Mouse (Mus musculus): ENCODE results near the gene Mpzl3. TPM values are rescaled to one million over a fixed set of nuclear protein-coding genes. Genes with fewer than 3 reads are reported as not detected.

Mpzl3 gene
- polyA plus RNA-seq, 1 experiment = 0.47 TPM

GRCm38 (mm10) chr9:45117741-45118431 lies 62.9 kb downstream of the Mpzl3 start, which contains the start of gene Scn2b:
Scn2b (plus strand) TSS chr9:45117782.
- H3K4me2 ChIP-seq (ENCODE audit: low read depth) = no peak within 1 kb of the TSS
- no peak within 1 kb of the TSS for H3K4me3 ChIP-seq
- H3K27me3 ChIP-seq (ENCODE audit: control insufficient read depth, insufficient read depth, insufficient read length) = peaks cover 52% of the 10 kb centered on the region
- H3K36me3 ChIP-seq (ENCODE audit: control insufficient read depth, insufficient read depth) = no peaks in the 10 kb centered on the region
- no peaks in the 10 kb centered on the region for H3K79me2 ChIP-seq (ENCODE audit: control insufficient read depth, insufficient read depth)
- TF ChIP-seq POLR2A (IDR thresholded peaks at IDR 0.05; ENCODE audit: insufficient read length, low read depth) (no peak), TCF12 (IDR thresholded peaks at IDR 0.05; ENCODE audit: insufficient read depth, poor library complexity, severe bottlenecking) (no peak), MYOG (IDR thresholded peaks at IDR 0.05; ENCODE audit: control insufficient read depth in 1 of 3, insufficient read depth in 1 of 3, insufficient read length in 2 of 3, low read depth in 2 of 3) (no peak), REST (IDR thresholded peaks at IDR 0.05; ENCODE audit: insufficient read depth, insufficient read length) (no peak), CEBPB (IDR thresholded peaks at IDR 0.05; ENCODE audit: insufficient read depth, poor library complexity, severe bottlenecking) (no peak), SRF (IDR thresholded peaks at IDR 0.05; ENCODE audit: control insufficient read depth, insufficient read length, low read depth) (no peak), MYOD1 (IDR thresholded peaks at IDR 0.05; ENCODE audit: control insufficient read depth in 1 of 3, insufficient read length in 2 of 3, low read depth in 2 of 3) (no peak), TCF3 (IDR thresholded peaks at IDR 0.05; ENCODE audit: insufficient read length, low read depth) (no peak)
- H3ac ChIP-seq (ENCODE audit: control insufficient read depth, insufficient read length) = no peak within 1 kb of the TSS

GRCm38 (mm10) chr9:45118552-45118951 lies 63.6 kb downstream of the Mpzl3 start:
- Histone ChIP-seq H3K27me3 (ENCODE audit: control insufficient read depth, insufficient read depth, insufficient read length) (peaks cover 52% of the 10 kb centered on the region), H3K4me3 (no peak overlapping the region), H3K36me3 (ENCODE audit: control insufficient read depth, insufficient read depth) (no peaks in the 10 kb centered on the region), H3K4me2 (ENCODE audit: low read depth) (no peak overlapping the region), H3ac (ENCODE audit: control insufficient read depth, insufficient read length) (no peak overlapping the region), H3K79me2 (ENCODE audit: control insufficient read depth, insufficient read depth) (no peaks in the 10 kb centered on the region)
- TF ChIP-seq TCF12 (IDR thresholded peaks at IDR 0.05; ENCODE audit: insufficient read depth, poor library complexity, severe bottlenecking) = no peak
- no peak for TF ChIP-seq CEBPB (IDR thresholded peaks at IDR 0.05; ENCODE audit: insufficient read depth, poor library complexity, severe bottlenecking)
- TF ChIP-seq POLR2A (IDR thresholded peaks at IDR 0.05; ENCODE audit: insufficient read length, low read depth) = no peak

- Histone ChIP-seq H3K36me3 (ENCODE audit: control insufficient read depth, insufficient read depth) (no peaks in the 10 kb centered on the region), H3K4me2 (ENCODE audit: low read depth) (no peak overlapping the region), H3K4me3 (no peak overlapping the region), H3K79me2 (ENCODE audit: control insufficient read depth, insufficient read depth) (no peaks in the 10 kb centered on the region), H3ac (ENCODE audit: control insufficient read depth, insufficient read length) (no peak overlapping the region), H3K27me3 (ENCODE audit: control insufficient read depth, insufficient read depth, insufficient read length) (peaks cover 51% of the 10 kb centered on the region)
- no peak for TF ChIP-seq REST (IDR thresholded peaks at IDR 0.05; ENCODE audit: insufficient read depth, insufficient read length)
- TF ChIP-seq USF1 (IDR thresholded peaks at IDR 0.05; ENCODE audit: low read depth) = no peak
- no peak for TF ChIP-seq TCF12 (IDR thresholded peaks at IDR 0.05; ENCODE audit: insufficient read depth, poor library complexity, severe bottlenecking)
- TF ChIP-seq POLR2A (IDR thresholded peaks at IDR 0.05; ENCODE audit: insufficient read length, low read depth) = no peak
- TF ChIP-seq MAX (IDR thresholded peaks at IDR 0.05; ENCODE audit: low read depth) = no peak
- TF ChIP-seq E2F4 (IDR thresholded peaks at IDR 0.05; ENCODE audit: insufficient read depth) = no peak
- TF ChIP-seq SRF (IDR thresholded peaks at IDR 0.05; ENCODE audit: control insufficient read depth, insufficient read length, low read depth) = no peak
- no peak for TF ChIP-seq POLR2AphosphoS2 (IDR thresholded peaks at IDR 0.05; ENCODE audit: insufficient read length, low read depth)
- no peak for TF ChIP-seq MYOG (IDR thresholded peaks at IDR 0.05; ENCODE audit: control insufficient read depth in 1 of 3, insufficient read depth in 1 of 3, insufficient read length in 2 of 3, low read depth in 2 of 3)
These were observed 64.4 kb downstream of the Mpzl3 start for GRCm38 (mm10) chr9:45119316-45119953.

- Histone ChIP-seq H3K36me3 (ENCODE audit: control insufficient read depth, insufficient read depth) (no peaks in the 10 kb centered on the region), H3K4me2 (ENCODE audit: low read depth) (no peak overlapping the region), H3ac (ENCODE audit: control insufficient read depth, insufficient read length) (no peak overlapping the region), H3K79me2 (ENCODE audit: control insufficient read depth, insufficient read depth) (no peaks in the 10 kb centered on the region), H3K4me3 (no peak overlapping the region), H3K27me3 (ENCODE audit: control insufficient read depth, insufficient read depth, insufficient read length) (peaks cover 52% of the 10 kb centered on the region)
- no peak for TF ChIP-seq POLR2A (IDR thresholded peaks at IDR 0.05; ENCODE audit: insufficient read length, low read depth)
- TF ChIP-seq USF1 (IDR thresholded peaks at IDR 0.05; ENCODE audit: low read depth) = no peak
These were observed 65.1 kb downstream of the Mpzl3 start for GRCm38 (mm10) chr9:45119954-45120530.

GRCm38 (mm10) chr9:45120567-45120966 lies 65.6 kb downstream of the Mpzl3 start:
- Histone ChIP-seq H3ac (ENCODE audit: control insufficient read depth, insufficient read length) (no peak overlapping the region), H3K27me3 (ENCODE audit: control insufficient read depth, insufficient read depth, insufficient read length) (peaks cover 56% of the 10 kb centered on the region)
- TF ChIP-seq POLR2AphosphoS2 (IDR thresholded peaks at IDR 0.05; ENCODE audit: insufficient read length, low read depth) = no peak
- TF ChIP-seq MAX (IDR thresholded peaks at IDR 0.05; ENCODE audit: low read depth) = no peak
- TF ChIP-seq MYOD1 (IDR thresholded peaks at IDR 0.05; ENCODE audit: control insufficient read depth in 1 of 3, insufficient read length in 2 of 3, low read depth in 2 of 3) = no peak
- no peak for TF ChIP-seq CEBPB (IDR thresholded peaks at IDR 0.05; ENCODE audit: insufficient read depth, poor library complexity, severe bottlenecking)

More at GRCm38 (mm10) chr9:45120567-45120966, 65.6 kb downstream of the Mpzl3 start:
- H3K36me3 ChIP-seq (ENCODE audit: control insufficient read depth, insufficient read depth) = no peaks in the 10 kb centered on the region
- H3K4me3 ChIP-seq = no peak overlapping the region
- no peaks in the 10 kb centered on the region for H3K79me2 ChIP-seq (ENCODE audit: control insufficient read depth, insufficient read depth)
- H3K4me2 ChIP-seq (ENCODE audit: low read depth) = no peak overlapping the region

All from myocyte (in vitro differentiated cells).